Mouse (Mus musculus): ENCODE results near the gene Krt76. TPM values are rescaled to one million over a fixed set of nuclear protein-coding genes. Genes with fewer than 3 reads are reported as not detected.

Gene Krt76
- total RNA-seq (2023) = not detected

DNA sequence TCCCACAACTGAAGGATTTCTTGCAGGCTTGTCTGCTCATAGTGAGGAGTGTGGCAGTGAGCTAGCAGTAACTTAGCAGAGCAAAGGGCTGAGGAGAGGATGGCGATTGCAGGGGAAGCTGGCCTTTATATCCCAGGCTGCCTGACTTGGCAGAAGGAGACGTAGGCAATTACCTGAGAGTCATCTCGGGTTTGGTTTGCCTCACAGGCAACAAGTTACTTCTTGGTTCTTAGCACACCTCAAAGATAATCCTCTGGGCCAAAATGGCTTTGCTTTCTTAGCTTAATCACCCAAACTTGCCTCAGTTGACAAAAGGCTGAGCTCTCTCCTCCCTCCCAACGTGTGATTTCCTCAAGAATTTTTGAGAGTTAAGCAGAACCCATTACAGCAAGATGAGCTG is at the start of gene Krt76:
TSS of gene Krt76 (minus strand) at position 101 of the 400 bp plus-strand sequence.

DNA sequence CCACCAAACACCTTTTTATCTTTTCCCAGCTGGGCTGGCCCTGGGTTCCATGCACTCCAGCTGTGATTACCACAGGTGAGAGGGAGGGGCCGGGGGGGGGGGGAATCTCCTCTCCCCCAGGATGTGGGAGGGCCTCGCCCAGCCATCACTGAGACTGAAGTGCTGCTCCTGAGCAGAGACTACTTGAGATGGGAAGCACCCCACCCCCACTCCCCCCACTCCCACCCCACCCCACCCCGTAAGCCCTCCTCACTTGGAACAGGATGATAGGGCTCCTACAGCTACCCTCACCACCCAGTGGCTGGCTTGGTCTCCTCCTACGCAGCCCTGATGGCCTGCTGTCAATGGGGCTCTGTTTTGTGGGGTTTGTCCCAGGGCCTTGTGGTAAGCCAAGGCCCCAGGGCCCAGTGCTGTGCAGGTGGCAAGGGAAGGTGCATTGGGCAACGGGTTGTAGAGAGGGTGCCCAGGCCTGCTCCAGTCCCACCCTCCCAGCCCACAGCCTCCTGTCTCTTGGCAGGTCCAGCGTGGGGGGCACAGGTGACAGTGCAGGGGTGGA is 47.6 kb upstream of the Krt76 start, which contains the start of gene Krt79:
TSS of gene Krt79 (minus strand) at position 51 of the 556 bp plus-strand sequence.

DNA sequence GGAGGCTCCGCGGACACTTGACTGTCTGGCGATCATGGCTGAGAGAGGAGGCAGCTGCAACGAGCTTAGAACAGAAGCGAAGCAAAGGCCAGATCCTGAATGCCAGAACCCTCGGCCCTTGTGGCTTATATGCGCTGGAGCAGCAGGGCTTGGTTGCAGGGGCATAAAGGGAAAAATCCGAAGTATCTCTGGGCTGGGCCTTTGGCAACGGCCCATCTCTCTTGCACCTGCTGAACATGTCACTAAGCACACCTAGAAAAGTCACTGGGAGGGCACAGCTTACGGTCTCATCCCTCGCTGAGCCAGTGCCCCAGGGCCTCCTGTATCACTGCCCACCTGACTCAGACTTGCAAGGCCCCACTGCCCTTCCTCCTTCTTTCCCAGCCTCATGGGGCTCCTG is 31.9 kb upstream of the Krt76 start, which contains the start of gene Krt4:
TSS of gene Krt4 (minus strand) at position 101 of the 400 bp plus-strand sequence.

DNA sequence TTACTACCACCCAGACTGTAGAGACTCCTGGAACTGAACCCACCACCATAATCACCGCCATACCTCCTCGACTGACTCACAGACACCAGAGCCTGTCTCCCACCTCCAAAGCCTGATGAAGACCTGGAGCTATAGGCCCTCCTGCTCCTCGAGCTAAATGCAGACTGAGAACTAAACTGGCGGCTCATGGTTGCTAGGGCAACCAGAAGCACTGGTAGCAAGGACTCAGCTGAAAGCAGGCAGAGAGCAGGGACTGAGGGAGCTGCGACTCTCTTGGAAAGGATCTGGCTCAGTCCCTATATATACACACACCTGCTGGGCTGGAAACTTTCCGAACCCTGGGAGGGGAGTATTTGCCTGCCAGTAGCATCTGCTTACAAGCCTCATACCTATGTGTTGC is 23.3 kb downstream of the Krt76 start, which contains the start of gene Krt77:
TSS of gene Krt77 (minus strand) at position 275 of the 400 bp plus-strand sequence.

DNA sequence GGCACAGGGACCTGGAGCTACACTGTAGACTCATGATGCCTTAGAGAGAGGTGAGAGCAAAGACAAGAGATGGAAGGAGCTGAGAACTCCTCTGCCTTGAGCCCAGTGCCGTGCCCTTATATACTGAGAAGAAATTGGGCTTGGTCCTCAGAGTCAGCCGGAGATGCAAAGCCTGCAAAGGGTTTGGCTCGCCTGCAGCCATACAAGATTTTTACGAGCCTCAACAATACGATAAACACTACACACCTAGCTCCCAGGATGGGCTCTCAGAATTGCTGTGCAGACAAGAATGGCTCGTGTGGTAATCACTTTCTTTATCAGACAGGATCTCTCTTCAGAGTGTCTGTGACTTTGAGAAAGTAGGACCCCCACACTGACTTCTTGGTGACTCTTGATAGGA is 42.0 kb downstream of the Krt76 start, which contains the start of gene Krt1:
TSS of gene Krt1 (minus strand) at position 101 of the 400 bp plus-strand sequence.

Other genes with a start within 250 kb of the Krt76 start
- gene Gm5478, start 245.5 kb downstream of the Krt76 start, total RNA-seq (2023) = not detected
- gene Krt6b, start 212.6 kb downstream of the Krt76 start, total RNA-seq (2023) = not detected
- gene Krt6a, start 198.6 kb downstream of the Krt76 start, total RNA-seq (2023) = not detected
- not detected for gene Krt5, start 180.0 kb downstream of the Krt76 start, total RNA-seq (2023)
- gene Krt71, start 149.8 kb downstream of the Krt76 start, total RNA-seq (2023) = not detected
- gene Krt72, start 106.5 kb downstream of the Krt76 start, total RNA-seq (2023) = not detected
- gene Krt73, start 90.6 kb downstream of the Krt76 start, total RNA-seq (2023) = not detected
- not detected for gene Krt2, start 74.8 kb downstream of the Krt76 start, total RNA-seq (2023)
- gene Krt1, start 42.1 kb downstream of the Krt76 start, total RNA-seq (2023) = not detected
- not detected for gene Krt77, start 23.2 kb downstream of the Krt76 start, total RNA-seq (2023)
- not detected for gene Krt4, start 31.8 kb upstream of the Krt76 start, total RNA-seq (2023)
- gene Krt79, start 47.4 kb upstream of the Krt76 start, total RNA-seq (2023) = not detected
- not detected for gene Krt78, start 61.4 kb upstream of the Krt76 start, total RNA-seq (2023)
- not detected for gene Krt8, start 111.6 kb upstream of the Krt76 start, total RNA-seq (2023)
- under 1 TPM; 0.46 to 0.94 TPM for gene Krt18, start 135.3 kb upstream of the Krt76 start, total RNA-seq (2023)
- 100 to 1,000 TPM; 134 to 139 TPM for gene Eif4b, start 180.9 kb upstream of the Krt76 start, total RNA-seq (2023)
- under 1 TPM; 0.53 to 0.64 TPM for gene Tns2, start 207.5 kb upstream of the Krt76 start, total RNA-seq (2023)
- 10 to 100 TPM; 23.0 to 23.2 TPM for gene Spryd3, start 243.3 kb upstream of the Krt76 start, total RNA-seq (2023)